Mouse (Mus musculus) WW6 (cell line): Measurements from ENCODE around the gene Zfp467.

ENCODE experiments used
- DNase-seq: peaks from one replicate; pipeline ENCODE4 v3.0.0-alpha.2; 2013; ENCODE audit warnings: low read depth, low spot score

Zfp467 gene

DNA sequence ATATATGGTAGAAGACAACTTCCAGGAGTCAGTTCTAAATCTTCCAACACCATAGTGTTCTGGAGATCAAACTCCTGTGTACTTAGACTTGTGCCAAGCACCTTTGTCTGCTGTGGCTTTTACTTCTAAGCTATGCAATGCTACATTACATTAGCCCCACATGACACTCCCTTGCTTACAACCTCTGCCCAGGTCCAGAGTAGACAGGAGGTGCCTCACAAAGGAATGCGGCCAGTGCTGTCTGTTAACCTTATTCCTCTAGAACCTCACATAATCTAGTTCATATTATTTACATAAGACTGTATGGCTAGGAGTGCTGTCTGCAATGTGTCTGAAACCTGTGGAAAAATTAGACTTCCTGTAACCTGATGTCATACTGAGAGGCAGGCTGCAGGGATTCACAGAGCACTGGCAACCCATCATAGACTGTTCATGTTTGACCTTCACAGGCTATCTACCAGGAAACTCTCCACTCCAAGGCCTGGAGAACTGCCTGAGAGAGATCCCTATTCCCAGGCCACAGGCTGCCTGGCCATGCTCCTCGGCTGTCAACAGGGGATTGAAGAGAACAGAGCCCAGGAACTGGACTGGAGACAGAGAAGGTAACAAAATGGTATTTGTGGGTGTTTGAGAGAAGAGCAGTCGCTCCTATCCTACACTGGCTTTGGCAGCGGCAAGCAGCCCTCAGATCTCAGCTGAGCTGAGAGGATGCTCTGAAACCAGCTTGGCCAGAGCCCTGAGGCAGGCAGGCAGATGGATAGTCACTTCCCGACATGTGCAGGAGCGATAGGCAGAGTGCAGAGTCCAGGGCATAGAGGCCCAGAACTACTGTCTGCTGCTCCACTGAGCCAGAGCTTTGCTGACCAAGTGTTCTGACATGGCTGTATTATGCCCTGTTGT lies 34.2 kb downstream of the Zfp467 start:
- no peak for DNase-seq

DNA sequence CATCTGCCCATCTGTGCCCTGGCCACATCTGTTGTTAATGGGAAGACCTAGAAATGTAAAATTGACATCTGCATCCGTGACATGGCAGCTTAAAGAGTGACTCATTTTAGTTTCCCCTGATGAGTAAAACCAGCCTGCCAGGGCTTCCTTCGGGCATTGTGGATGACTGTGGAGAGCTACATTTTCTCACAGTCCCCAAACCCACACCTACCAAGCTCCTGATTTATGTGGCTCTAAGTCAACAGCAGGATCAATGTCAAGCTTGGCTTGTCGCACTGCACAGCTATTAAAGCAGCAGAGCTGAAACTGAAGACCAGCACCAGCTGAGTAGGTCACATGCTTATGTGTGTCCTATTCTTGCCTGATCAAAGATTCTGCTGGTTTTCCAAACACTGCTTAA lies 35.1 kb downstream of the Zfp467 start:
- DNase-seq: no peak

DNA sequence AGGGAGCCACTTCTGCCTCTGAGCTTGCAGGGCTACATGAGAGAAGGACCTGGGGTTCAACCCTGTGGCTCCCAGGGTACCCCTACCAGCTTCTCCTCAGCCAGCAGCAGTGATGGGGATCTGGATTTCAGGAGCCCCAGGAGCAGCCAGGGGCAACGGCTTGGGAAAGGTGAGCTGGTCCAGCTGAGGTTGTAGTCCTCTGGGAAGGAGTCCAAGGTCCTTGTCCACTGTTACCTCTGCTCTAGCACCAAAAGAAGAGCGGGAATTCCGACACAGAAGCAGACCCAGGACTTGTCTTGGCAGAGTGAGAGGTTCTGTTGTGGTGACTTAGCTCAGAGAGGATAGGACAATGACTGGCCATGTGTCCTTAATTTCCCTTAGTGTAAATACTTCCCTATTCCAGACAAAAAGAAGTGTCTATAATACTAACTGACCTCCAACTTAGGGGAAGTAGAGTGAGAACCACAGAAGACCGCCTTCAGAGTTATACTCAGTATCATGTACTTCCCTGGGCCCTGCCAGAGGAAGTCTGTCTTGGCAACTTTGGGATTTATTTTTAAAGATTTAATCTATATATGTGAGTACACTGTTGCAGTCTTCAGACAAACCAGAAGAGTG lies 35.8 kb downstream of the Zfp467 start:
- no peak for DNase-seq

DNA sequence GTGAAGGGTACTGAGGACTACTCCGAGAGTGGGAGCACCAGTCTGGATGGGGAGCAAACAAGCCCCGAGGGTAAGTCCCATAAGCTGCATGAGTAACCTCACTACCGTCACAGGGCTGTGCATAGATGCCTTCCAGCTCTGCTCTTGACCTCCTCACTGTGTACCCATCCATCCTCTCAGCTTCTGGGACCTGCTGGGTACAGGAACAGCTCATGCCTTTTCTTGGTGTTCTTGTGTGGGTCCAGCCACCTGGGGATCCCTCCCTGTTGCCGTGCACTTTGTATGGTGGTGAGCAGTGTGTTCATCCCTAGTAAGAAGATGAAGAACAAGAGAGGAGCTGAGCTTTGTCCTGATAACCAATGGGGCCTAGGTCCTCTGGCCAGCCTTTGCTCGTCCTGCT lies 41.6 kb downstream of the Zfp467 start:
- no peak for DNase-seq

DNA sequence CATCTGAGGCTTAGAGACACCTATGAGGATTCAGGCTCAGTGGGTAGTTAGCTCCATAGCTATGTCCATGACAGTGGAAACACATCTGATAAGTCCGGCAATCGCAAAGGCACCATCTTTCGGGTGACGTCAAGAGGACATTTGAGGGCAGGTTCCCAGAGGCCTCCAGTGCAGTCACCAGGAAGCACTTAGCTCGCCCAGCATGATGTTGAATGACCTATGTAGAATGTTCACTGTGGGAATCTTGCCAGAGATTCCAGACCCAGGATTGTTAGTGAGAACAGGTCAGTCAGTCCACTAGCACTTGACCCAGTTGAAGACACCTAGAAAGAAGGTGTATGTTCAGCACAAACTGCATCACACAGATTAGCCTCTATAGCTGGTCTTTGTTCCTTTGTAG lies 45.7 kb downstream of the Zfp467 start:
- DNase-seq: no peak

DNA sequence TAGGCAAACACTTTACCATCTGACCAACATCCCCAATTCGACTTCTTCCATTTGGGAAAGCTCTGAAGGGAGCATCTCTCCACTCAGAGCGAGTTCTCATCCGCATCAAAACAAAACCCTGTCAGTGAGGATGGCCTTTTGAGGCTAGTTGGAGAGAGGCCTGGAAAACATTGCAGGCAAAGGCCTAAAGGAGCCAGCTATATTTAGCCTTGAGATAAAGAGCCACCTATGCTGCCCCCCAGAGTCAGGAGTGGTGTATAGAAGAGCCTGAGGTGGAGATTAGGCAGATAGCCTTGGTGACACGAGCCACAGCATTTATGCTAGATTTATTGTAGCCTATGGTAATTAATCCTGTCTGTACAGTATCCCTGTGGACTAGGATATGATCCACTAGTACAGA lies 48.3 kb downstream of the Zfp467 start:
- no peak for DNase-seq

DNA sequence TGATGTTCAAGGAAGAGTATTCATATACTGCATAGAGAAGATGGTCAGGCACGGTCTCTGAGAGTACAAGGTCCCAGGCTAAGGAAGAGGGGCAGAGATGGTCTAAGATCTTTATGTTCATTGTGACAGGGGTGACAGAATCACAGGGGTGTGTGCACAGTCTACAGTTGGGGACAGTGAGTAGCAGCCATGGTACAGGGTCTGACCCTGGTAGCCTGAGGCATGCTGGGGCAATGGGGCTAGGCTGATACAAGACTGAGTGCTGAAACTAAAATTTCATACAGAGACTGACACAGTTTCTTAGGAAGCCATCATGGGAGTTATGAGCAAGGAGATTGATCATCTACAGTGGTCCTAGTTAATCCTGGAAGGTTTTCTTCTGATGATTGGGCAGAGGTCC lies 48.9 kb downstream of the Zfp467 start:
- DNase-seq: no peak

DNA sequence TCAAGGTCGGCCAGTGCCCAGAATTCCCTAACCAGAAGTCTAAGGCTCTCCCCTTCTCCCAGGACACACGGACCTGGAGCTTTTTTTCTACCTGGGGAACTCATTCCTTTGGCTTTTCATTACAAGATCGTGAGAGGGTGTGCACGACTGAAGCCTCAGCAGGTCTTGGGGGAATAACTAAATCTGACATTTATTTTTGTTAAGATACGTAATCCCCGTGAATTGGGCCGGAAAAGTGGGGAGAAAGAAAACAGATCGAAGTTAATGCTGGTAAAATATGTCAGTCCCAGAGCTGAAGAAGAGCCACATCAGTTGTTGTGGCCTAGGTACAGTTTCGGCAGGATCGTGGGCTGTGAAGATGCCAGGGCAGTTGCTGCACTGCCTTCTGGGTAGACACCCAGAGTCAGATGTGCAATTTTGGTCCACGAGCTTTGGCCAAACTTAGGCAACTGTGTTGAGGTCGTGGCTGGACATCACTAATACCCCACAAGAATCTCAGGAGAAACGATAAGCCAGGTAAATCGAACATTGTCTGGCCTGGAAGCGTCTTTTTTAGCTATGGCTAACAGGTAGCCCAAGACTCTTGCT lies 49.5 kb downstream of the Zfp467 start:
- no peak for DNase-seq

DNA sequence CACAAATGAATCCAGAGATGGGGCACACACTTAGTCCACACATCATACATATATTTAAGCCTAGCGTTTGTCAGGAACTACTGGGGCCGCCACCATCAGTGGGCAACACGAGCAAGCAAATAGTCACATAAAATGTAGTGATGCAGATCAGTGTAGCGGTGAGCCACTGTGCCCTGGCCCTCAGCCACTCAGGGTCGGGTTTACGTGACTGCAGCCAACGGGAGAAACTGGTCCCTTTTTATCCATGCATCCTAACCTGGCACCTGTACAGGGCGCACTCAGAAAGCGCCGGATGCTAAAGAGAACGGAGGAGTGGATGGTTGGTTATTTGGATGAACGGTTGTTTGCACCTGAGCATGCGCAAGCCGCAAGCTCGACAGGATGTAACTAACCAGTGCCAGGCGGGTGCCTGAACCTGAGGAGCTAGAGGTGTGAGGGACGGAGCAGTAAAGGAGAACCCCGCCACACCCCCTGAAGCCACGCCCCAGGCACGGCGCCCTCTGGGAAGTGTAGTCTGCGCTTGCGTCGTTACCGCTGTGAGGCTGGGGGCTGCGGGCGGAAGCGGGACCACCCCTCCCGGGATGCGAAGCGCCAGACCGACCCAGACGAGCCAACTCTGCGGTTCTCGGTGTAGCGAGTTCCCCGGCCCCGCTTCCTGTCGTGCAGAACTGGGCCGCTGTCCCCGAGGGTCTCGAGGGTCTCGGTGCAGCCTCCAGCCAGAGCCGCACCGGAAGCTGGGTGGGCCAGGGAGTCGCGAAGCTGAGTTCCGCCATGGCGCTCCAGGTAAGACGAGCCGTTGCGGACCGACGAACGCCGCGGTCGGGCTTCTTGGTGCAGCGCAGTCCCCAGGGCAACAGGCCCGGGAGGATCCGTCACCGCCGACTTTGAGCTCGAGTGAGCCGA lies 50.3 kb downstream of the Zfp467 start, which contains the start of gene Krba1:
TSS of gene Krba1 (plus strand) at position 482 of the 903 bp plus-strand sequence.
- DNase-seq: peak; percentile 85

DNA sequence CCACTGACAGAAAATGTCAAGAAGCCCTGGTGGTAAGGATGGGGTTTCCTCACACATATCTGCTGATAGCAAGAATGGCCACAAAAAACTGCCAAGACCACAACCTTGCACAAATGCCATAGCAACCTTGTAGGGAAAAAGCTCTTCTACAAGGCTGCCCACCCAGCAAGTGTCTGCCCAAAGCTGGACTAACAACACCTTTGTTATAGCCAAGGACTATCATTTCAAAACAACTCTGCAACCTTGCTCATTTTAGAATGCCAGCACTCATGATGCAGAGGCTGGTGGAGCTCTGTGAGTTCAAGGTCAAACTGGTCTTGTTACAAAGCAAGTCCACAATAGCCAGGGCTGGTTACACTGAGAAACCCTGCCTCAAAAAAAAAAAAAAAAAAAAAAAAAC lies 51.8 kb downstream of the Zfp467 start:
- DNase-seq: no peak

DNA sequence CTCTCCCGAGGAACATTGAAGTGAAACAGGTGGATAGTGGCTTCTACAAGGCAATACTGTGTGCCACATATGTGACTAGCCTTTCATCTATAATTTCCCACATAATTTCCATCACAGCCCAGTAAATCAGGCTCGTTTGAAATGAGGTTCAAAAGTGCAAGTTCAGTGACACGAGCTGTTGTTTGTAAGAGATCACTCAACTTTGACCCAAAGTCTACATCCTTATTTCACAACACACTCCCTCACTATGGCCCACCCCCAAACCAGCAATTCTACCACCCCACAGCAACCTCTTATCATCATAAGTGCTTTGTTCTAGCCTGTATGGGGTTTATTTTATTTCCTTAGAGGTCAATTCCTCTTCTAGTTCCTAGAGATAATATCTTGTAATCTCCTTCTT lies 57.4 kb downstream of the Zfp467 start:
- DNase-seq: no peak
